Mouse (Mus musculus): ENCODE results near the gene Olfr64.

GRCm38 (mm10) chr7:103894385-103894784, at the start of gene Olfr64:
- TF ChIP-seq FLI1 (IDR thresholded peaks at IDR 0.05; ENCODE audit: low read length) = no peak
- no peak for TF ChIP-seq GATA1 (IDR thresholded peaks at IDR 0.05; ENCODE audit: borderline replicate concordance, low read length)
